Mouse (Mus musculus): ENCODE data around the gene Slc6a5. TPM values are rescaled to one million over a fixed set of nuclear protein-coding genes. Genes with fewer than 3 reads are reported as not detected.
"Not testable (repeated sequence)": the region's sequence is repeated elsewhere in the genome, so short reads cannot be mapped to it uniquely, and the experiment has no call there.

The Slc6a5 gene
- polyA plus RNA-seq, 1 experiment = not detected

DNA sequence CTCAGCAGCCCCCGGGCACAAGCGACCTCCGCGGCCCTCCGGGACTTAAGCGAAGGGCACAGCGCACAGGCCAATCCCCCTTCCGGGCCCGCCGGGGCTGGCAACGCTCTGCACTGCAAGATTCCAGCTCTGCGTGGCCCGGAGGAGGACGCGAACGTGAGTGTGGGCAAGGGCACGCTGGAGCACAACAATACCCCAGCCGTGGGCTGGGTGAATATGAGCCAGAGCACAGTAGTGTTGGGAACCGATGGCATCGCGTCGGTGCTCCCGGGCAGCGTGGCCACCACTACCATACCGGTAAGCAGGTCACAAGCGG is 2.0 kb downstream of the Slc6a5 start:
- TF ChIP-seq POLR2A (IDR thresholded peaks at IDR 0.05; ENCODE audit: borderline replicate concordance, low read depth, low read length) (no peak), CTCF (IDR thresholded peaks at IDR 0.05; ENCODE audit: low read depth, low read length) (no peak)
- no peak overlapping the region for H3K4me3 ChIP-seq (ENCODE audit: insufficient read depth, low read length)
- no peaks in the 10 kb centered on the region for H3K4me1 ChIP-seq (ENCODE audit: control insufficient read depth, insufficient read depth, low read length)
- no peak overlapping the region for H3K27ac ChIP-seq (ENCODE audit: insufficient read depth, low read depth, low read length)

DNA sequence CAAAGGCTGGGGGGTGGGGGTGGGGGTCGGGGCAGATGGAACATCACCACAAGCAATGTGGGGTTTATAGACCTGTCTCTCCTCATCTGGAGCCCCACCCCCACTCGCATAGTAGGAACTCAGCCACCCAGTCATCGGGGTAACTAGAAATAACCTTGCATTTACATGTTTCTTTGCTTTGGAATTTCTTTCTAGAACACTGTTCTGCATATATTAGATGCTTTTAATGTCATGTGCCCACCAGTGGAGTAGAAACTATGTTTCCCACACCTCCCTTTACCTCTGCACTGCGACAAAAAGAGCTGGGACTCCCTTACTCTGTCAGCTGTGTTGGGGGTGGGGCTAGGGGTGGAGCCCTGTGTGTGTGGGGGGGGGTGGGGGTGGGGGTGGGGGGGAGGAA is 3.2 kb downstream of the Slc6a5 start:
- TF ChIP-seq POLR2A (IDR thresholded peaks at IDR 0.05; ENCODE audit: borderline replicate concordance, low read depth, low read length) = no peak
- TF ChIP-seq CTCF (IDR thresholded peaks at IDR 0.05; ENCODE audit: low read depth, low read length) = no peak
- Histone ChIP-seq H3K4me1 (ENCODE audit: control insufficient read depth, insufficient read depth, low read length) (no peaks in the 10 kb centered on the region), H3K4me3 (ENCODE audit: insufficient read depth, low read length) (no peak overlapping the region), H3K27ac (ENCODE audit: insufficient read depth, low read depth, low read length) (no peak overlapping the region)

DNA sequence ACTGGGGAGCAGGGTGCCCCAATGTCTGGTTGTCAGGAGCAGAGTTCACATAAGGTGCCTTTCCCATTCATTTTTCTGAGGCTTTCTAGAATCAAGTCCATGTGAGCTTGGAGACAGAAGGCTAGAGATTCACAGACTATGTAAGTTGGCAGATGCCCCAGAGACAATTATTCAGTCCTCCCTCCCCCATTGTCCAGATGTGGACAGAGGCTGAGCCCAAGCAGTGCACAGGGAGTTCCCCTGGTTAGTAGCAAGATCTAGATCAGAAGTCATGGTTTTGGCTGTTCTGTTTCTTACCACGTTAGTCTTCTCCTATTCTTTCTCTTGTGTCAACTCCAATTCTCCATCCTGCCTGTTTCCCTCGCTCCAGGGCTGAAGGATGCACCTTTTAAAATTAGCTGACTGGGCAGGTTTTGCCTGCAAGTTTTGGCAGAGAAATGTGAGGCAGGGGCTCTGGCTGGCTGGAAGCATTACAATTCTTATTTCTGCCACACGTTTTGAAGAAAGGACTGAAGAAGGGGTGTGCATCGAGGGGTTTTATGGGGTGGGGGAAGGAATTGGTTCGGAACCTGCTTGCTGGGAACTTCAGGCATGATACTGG is 3.9 kb downstream of the Slc6a5 start:
- H3K27ac ChIP-seq (ENCODE audit: insufficient read depth, low read depth, low read length) = no peak overlapping the region
- H3K4me1 ChIP-seq (ENCODE audit: control insufficient read depth, insufficient read depth, low read length) = no peaks in the 10 kb centered on the region
- H3K4me3 ChIP-seq (ENCODE audit: insufficient read depth, low read length) = no peak overlapping the region
- TF ChIP-seq CTCF (IDR thresholded peaks at IDR 0.05; ENCODE audit: low read depth, low read length) (no peak), POLR2A (IDR thresholded peaks at IDR 0.05; ENCODE audit: borderline replicate concordance, low read depth, low read length) (no peak)

- TF ChIP-seq POLR2A (IDR thresholded peaks at IDR 0.05; ENCODE audit: borderline replicate concordance, low read depth, low read length) = no peak
- TF ChIP-seq CTCF (IDR thresholded peaks at IDR 0.05; ENCODE audit: low read depth, low read length) = no peak
- Histone ChIP-seq H3K27ac (ENCODE audit: insufficient read depth, low read depth, low read length) (no peak overlapping the region), H3K4me1 (ENCODE audit: control insufficient read depth, insufficient read depth, low read length) (no peaks in the 10 kb centered on the region), H3K4me3 (ENCODE audit: insufficient read depth, low read length) (no peak overlapping the region)
Observed at GRCm38 (mm10) chr7:49914946-49915345, 5.0 kb downstream of the Slc6a5 start.

- TF ChIP-seq POLR2A (IDR thresholded peaks at IDR 0.05; ENCODE audit: borderline replicate concordance, low read depth, low read length) = no peak
- TF ChIP-seq CTCF (IDR thresholded peaks at IDR 0.05; ENCODE audit: low read depth, low read length) = no peak
- no peak overlapping the region for H3K27ac ChIP-seq (ENCODE audit: insufficient read depth, low read depth, low read length)
- H3K4me1 ChIP-seq (ENCODE audit: control insufficient read depth, insufficient read depth, low read length) = no peaks in the 10 kb centered on the region
- H3K4me3 ChIP-seq (ENCODE audit: insufficient read depth, low read length) = no peak overlapping the region
Observed at GRCm38 (mm10) chr7:49915471-49915870, 5.5 kb downstream of the Slc6a5 start.

- TF ChIP-seq CTCF (IDR thresholded peaks at IDR 0.05; ENCODE audit: low read depth, low read length) (no peak), POLR2A (IDR thresholded peaks at IDR 0.05; ENCODE audit: borderline replicate concordance, low read depth, low read length) (no peak)
- no peak overlapping the region for H3K27ac ChIP-seq (ENCODE audit: insufficient read depth, low read depth, low read length)
- no peak overlapping the region for H3K4me3 ChIP-seq (ENCODE audit: insufficient read depth, low read length)
- H3K4me1 ChIP-seq (ENCODE audit: control insufficient read depth, insufficient read depth, low read length) = peaks cover 8% of the 10 kb centered on the region
Observed at GRCm38 (mm10) chr7:49919494-49919893, 9.5 kb downstream of the Slc6a5 start.

GRCm38 (mm10) chr7:49920751-49921150 is 10.8 kb downstream of the Slc6a5 start:
- H3K4me1 ChIP-seq (ENCODE audit: control insufficient read depth, insufficient read depth, low read length) = peaks cover 8% of the 10 kb centered on the region
- H3K4me3 ChIP-seq (ENCODE audit: insufficient read depth, low read length) = no peak overlapping the region
- H3K27ac ChIP-seq (ENCODE audit: insufficient read depth, low read depth, low read length) = no peak overlapping the region
- TF ChIP-seq POLR2A (IDR thresholded peaks at IDR 0.05; ENCODE audit: borderline replicate concordance, low read depth, low read length) (no peak), CTCF (IDR thresholded peaks at IDR 0.05; ENCODE audit: low read depth, low read length) (no peak)

DNA sequence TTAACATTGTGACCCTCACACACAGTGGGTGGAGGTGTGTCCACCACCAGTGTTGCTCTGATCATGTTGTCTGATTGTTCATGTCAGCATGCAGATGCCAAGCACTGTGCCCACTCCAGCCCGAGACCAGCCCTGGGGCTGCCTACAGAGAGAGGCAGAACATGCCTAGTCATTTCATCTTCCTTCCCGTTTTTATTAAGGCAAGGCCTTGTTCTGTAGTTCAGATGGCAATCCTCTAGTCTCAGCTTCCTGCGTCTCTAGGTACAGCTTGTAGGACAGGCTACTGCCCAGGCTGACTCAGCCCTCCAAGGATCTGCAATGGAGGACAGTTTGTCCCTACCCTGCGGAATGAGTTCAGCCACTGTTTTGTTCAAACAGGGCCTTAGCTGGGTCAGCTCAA is 13.0 kb downstream of the Slc6a5 start:
- H3K4me3 ChIP-seq (ENCODE audit: insufficient read depth, low read length) = no peak overlapping the region
- TF ChIP-seq CTCF (IDR thresholded peaks at IDR 0.05; ENCODE audit: low read depth, low read length) (no peak), POLR2A (IDR thresholded peaks at IDR 0.05; ENCODE audit: borderline replicate concordance, low read depth, low read length) (no peak)

GRCm38 (mm10) chr7:49923376-49923775 is 13.4 kb downstream of the Slc6a5 start:
- Histone ChIP-seq H3K4me3 (ENCODE audit: insufficient read depth, low read length) (no peak overlapping the region), H3K27ac (ENCODE audit: insufficient read depth, low read depth, low read length) (no peak overlapping the region), H3K4me1 (ENCODE audit: control insufficient read depth, insufficient read depth, low read length) (peaks cover 8% of the 10 kb centered on the region)
- TF ChIP-seq POLR2A (IDR thresholded peaks at IDR 0.05; ENCODE audit: borderline replicate concordance, low read depth, low read length) (no peak), CTCF (IDR thresholded peaks at IDR 0.05; ENCODE audit: low read depth, low read length) (peak; percentile 62)

More for the DNA sequence above, 13.0 kb downstream of the Slc6a5 start:
- peaks cover 8% of the 10 kb centered on the region for H3K4me1 ChIP-seq (ENCODE audit: control insufficient read depth, insufficient read depth, low read length)
- no peak overlapping the region for H3K27ac ChIP-seq (ENCODE audit: insufficient read depth, low read depth, low read length)

DNA sequence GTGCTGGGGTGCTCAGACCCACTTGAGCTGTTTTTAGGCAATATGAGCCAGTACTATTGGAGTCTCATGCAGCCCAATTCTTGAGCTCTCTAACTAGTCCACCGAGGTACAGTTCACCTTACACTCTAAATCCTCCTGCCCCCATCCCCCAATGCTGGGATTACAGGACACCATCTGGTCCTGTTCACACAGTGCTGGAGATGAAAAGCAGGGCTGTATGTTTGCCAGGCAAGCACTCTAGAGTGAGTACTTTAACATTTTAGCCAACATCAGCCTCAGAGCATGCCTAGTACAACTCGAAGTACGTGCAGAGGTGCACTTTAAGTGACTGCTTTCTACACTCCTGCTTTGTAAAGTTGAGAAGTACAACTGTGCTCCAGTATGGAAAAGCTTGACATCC is 18.6 kb downstream of the Slc6a5 start:
- no peak overlapping the region for H3K4me3 ChIP-seq (ENCODE audit: insufficient read depth, low read length)
- H3K4me1 ChIP-seq (ENCODE audit: control insufficient read depth, insufficient read depth, low read length) = no peaks in the 10 kb centered on the region
- TF ChIP-seq POLR2A (IDR thresholded peaks at IDR 0.05; ENCODE audit: borderline replicate concordance, low read depth, low read length) (no peak), CTCF (IDR thresholded peaks at IDR 0.05; ENCODE audit: low read depth, low read length) (no peak)
- H3K27ac ChIP-seq (ENCODE audit: insufficient read depth, low read depth, low read length) = no peak overlapping the region

GRCm38 (mm10) chr7:49929999-49930398 is 20.1 kb downstream of the Slc6a5 start:
- TF ChIP-seq POLR2A (IDR thresholded peaks at IDR 0.05; ENCODE audit: borderline replicate concordance, low read depth, low read length) (no peak), CTCF (IDR thresholded peaks at IDR 0.05; ENCODE audit: low read depth, low read length) (no peak)
- no peak overlapping the region for H3K27ac ChIP-seq (ENCODE audit: insufficient read depth, low read depth, low read length)
- H3K4me3 ChIP-seq (ENCODE audit: insufficient read depth, low read length) = no peak overlapping the region
- H3K4me1 ChIP-seq (ENCODE audit: control insufficient read depth, insufficient read depth, low read length) = no peaks in the 10 kb centered on the region

DNA sequence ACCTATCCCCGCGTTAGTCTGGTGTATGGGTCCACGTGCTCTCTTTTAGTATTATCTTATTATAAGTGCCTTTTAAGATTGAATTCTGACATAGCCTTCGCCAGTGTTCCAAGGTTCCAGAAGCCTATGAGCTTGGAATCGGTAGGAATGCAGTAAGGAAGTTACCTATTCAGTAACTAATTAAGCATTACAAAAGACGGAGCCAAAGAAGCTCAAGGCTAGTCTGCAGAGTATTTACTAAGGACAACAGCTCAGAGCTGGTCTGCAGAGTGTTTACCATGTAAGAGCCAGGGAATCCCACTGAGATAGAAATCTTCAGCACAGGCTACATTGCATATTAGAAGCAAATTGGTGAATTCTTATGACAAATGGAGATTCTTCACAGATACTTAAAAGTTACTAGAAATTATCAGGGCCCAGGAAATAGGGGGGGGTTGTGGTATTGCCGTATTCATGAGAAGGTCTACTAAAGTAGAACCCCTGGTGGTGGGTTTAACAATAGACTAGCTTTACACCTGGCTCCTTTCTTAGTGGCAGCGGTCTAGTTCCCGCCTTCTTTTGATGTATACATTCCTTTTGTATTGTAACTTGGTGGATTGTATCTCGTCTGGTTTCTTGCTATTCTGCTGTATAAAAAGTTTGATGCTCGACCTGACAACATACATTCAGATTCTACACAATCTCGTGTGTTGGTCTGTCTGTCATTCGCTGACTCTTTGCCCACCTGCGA is 23.6 kb downstream of the Slc6a5 start:
- H3K27ac ChIP-seq (ENCODE audit: insufficient read depth, low read depth, low read length); H3K4me3 ChIP-seq (ENCODE audit: insufficient read depth, low read length); H3K4me1 ChIP-seq (ENCODE audit: control insufficient read depth, insufficient read depth, low read length): not testable (repeated sequence)

Measured in bone marrow macrophage, adult 2 months (primary cell).